Mouse (Mus musculus): ENCODE data around the gene Gm13762. TPM values are rescaled to one million over a fixed set of nuclear protein-coding genes. Genes with fewer than 3 reads are reported as not detected.
"Not testable (repeated sequence)": the region's sequence is repeated elsewhere in the genome, so short reads cannot be mapped to it uniquely, and the experiment has no call there.

Gm13762 gene
- not detected in 2 replicates for polyA plus RNA-seq (2015; fragmentation: Nextera tagmentation; extraction: Ambion mirVana)

DNA sequence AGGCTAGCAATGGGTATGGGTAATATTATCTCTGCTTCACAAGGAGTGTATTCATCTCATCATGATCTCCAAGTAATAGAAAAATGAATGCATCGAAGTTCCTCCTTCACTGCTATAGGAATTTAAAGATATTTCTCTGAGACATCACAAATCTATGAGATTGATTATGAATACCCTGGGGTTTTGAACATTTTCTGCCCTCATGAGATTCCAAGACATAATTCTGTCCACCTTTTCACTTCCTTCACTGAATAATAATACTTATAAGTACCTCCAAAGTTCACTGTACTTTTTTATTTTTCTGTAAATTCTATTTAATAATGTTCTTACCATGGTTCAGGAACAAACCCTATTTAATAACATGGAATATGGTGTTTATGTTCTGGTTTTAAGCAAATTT lies at the start of gene Gm13762:
TSS of gene Gm13762 (minus strand) at position 101 of the 400 bp plus-strand sequence.
- H3K27ac ChIP-seq (ENCODE audit: low read length) = no peak within 1 kb of the TSS
- TF ChIP-seq EP300 (IDR thresholded peaks at IDR 0.05) = no peak
- no peak for TF ChIP-seq CTCF (IDR thresholded peaks at IDR 0.05)
- no peaks in the 10 kb centered on the region for H3K4me1 ChIP-seq (ENCODE audit: insufficient read depth, low read depth, low read length)
- H3K4me3 ChIP-seq (ENCODE audit: low read depth, low read length) = no peak within 1 kb of the TSS
- no peaks in the 10 kb centered on the region for H3K36me3 ChIP-seq (ENCODE audit: insufficient read depth, low read length)
- no peak within 1 kb of the TSS for H3K9ac ChIP-seq (replicated peaks; ENCODE audit: low read depth)
- H3K4me2 ChIP-seq (replicated peaks; ENCODE audit: low read depth, low read length) = no peak within 1 kb of the TSS
- H3K27me3 ChIP-seq (replicated peaks; ENCODE audit: insufficient read depth, low read length) = no peaks in the 10 kb centered on the region
- 78% methylated on average over 1 of the region's 1 CpGs for WGBS
- H3K9me3 ChIP-seq (ENCODE audit: low read length) = no peaks in the 10 kb centered on the region
- no peak for ATAC-seq
- no peak for DNase-seq (ENCODE audit: low spot score)

GRCm38 (mm10) chr2:89021436-89021835 lies 41.4 kb upstream of the Gm13762 start:
- not testable (repeated sequence) for H3K27me3 ChIP-seq (replicated peaks; ENCODE audit: insufficient read depth, low read length); H3K4me2 ChIP-seq (replicated peaks; ENCODE audit: low read depth, low read length); H3K4me3 ChIP-seq (ENCODE audit: low read depth, low read length); DNase-seq (ENCODE audit: low spot score); H3K27ac ChIP-seq (ENCODE audit: low read length); H3K36me3 ChIP-seq (ENCODE audit: insufficient read depth, low read length); H3K4me1 ChIP-seq (ENCODE audit: insufficient read depth, low read depth, low read length); ATAC-seq; H3K9me3 ChIP-seq (ENCODE audit: low read length); H3K9ac ChIP-seq (replicated peaks; ENCODE audit: low read depth)
- 57% methylated on average over 3 of the region's 3 CpGs for WGBS

- WGBS = 64% methylated on average over 1 of the region's 1 CpGs
Measured at GRCm38 (mm10) chr2:89018240-89018639, 38.2 kb upstream of the Gm13762 start, which contains the start of gene Olfr1216. TSS of gene Olfr1216 (minus strand) at chr2:89018340.

GRCm38 (mm10) chr2:89006873-89007272 lies 26.8 kb upstream of the Gm13762 start, which contains the start of gene Olfr1215:
TSS of gene Olfr1215 (minus strand) at chr2:89006973.
- H3K27ac ChIP-seq (ENCODE audit: low read length) = no peak within 1 kb of the TSS
- no peaks in the 10 kb centered on the region for H3K27me3 ChIP-seq (replicated peaks; ENCODE audit: insufficient read depth, low read length)
- H3K4me2 ChIP-seq (replicated peaks; ENCODE audit: low read depth, low read length) = no peak within 1 kb of the TSS
- TF ChIP-seq CTCF (IDR thresholded peaks at IDR 0.05) = no peak
- no peak for TF ChIP-seq EP300 (IDR thresholded peaks at IDR 0.05)
- H3K4me1 ChIP-seq (ENCODE audit: insufficient read depth, low read depth, low read length) = no peaks in the 10 kb centered on the region
- H3K36me3 ChIP-seq (ENCODE audit: insufficient read depth, low read length) = no peaks in the 10 kb centered on the region
- WGBS = 38% methylated on average over 2 of the region's 2 CpGs
- DNase-seq (ENCODE audit: low spot score) (no peak), ATAC-seq (no peak)
- no peak within 1 kb of the TSS for H3K9ac ChIP-seq (replicated peaks; ENCODE audit: low read depth)
- no peaks in the 10 kb centered on the region for H3K9me3 ChIP-seq (ENCODE audit: low read length)
- no peak within 1 kb of the TSS for H3K4me3 ChIP-seq (ENCODE audit: low read depth, low read length)

More at GRCm38 (mm10) chr2:89018240-89018639, 38.2 kb upstream of the Gm13762 start, which contains the start of gene Olfr1216:
- ATAC-seq = no peak
- Histone ChIP-seq H3K9ac (replicated peaks; ENCODE audit: low read depth) (no peak within 1 kb of the TSS), H3K4me3 (ENCODE audit: low read depth, low read length) (no peak within 1 kb of the TSS), H3K4me2 (replicated peaks; ENCODE audit: low read depth, low read length) (no peak within 1 kb of the TSS), H3K9me3 (ENCODE audit: low read length) (no peaks in the 10 kb centered on the region), H3K4me1 (ENCODE audit: insufficient read depth, low read depth, low read length) (no peaks in the 10 kb centered on the region), H3K27ac (ENCODE audit: low read length) (no peak within 1 kb of the TSS), H3K27me3 (replicated peaks; ENCODE audit: insufficient read depth, low read length) (no peaks in the 10 kb centered on the region), H3K36me3 (ENCODE audit: insufficient read depth, low read length) (no peaks in the 10 kb centered on the region)
- DNase-seq (ENCODE audit: low spot score) = no peak
- TF ChIP-seq EP300 (IDR thresholded peaks at IDR 0.05) (no peak), CTCF (IDR thresholded peaks at IDR 0.05) (no peak)

GRCm38 (mm10) chr2:88992553-88992952 lies 12.5 kb upstream of the Gm13762 start, which contains the start of gene Olfr1214:
TSS of gene Olfr1214 (minus strand) at chr2:88992653.
- no peaks in the 10 kb centered on the region for H3K27me3 ChIP-seq (replicated peaks; ENCODE audit: insufficient read depth, low read length)
- 70% methylated on average over 1 of the region's 1 CpGs for WGBS
- H3K4me2 ChIP-seq (replicated peaks; ENCODE audit: low read depth, low read length) = no peak within 1 kb of the TSS
- no peaks in the 10 kb centered on the region for H3K4me1 ChIP-seq (ENCODE audit: insufficient read depth, low read depth, low read length)
- H3K9me3 ChIP-seq (ENCODE audit: low read length) = no peaks in the 10 kb centered on the region
- no peak within 1 kb of the TSS for H3K27ac ChIP-seq (ENCODE audit: low read length)
- no peak within 1 kb of the TSS for H3K4me3 ChIP-seq (ENCODE audit: low read depth, low read length)
- TF ChIP-seq EP300 (IDR thresholded peaks at IDR 0.05) (no peak), CTCF (IDR thresholded peaks at IDR 0.05) (no peak)
- H3K9ac ChIP-seq (replicated peaks; ENCODE audit: low read depth) = no peak within 1 kb of the TSS
- DNase-seq (ENCODE audit: low spot score) (no peak), ATAC-seq (no peak)
- no peaks in the 10 kb centered on the region for H3K36me3 ChIP-seq (ENCODE audit: insufficient read depth, low read length)

- ATAC-seq = no peak
- TF ChIP-seq EP300 (IDR thresholded peaks at IDR 0.05) (no peak), CTCF (IDR thresholded peaks at IDR 0.05) (no peak)
- no peak within 1 kb of the TSS for H3K4me2 ChIP-seq (replicated peaks; ENCODE audit: low read depth, low read length)
Measured at GRCm38 (mm10) chr2:88953669-88954068, 26.4 kb downstream of the Gm13762 start, which contains the start of gene Olfr1212. TSS of gene Olfr1212 (plus strand) at chr2:88953969.

GRCm38 (mm10) chr2:88938011-88938410 lies 42.1 kb downstream of the Gm13762 start, which contains the start of gene Olfr1211:
TSS of gene Olfr1211 (minus strand) at chr2:88938111.
- no peak for TF ChIP-seq EP300 (IDR thresholded peaks at IDR 0.05)
- no peak for TF ChIP-seq CTCF (IDR thresholded peaks at IDR 0.05)
- H3K27me3 ChIP-seq (replicated peaks; ENCODE audit: insufficient read depth, low read length) = no peaks in the 10 kb centered on the region
- H3K36me3 ChIP-seq (ENCODE audit: insufficient read depth, low read length) = no peaks in the 10 kb centered on the region
- ATAC-seq (no peak), DNase-seq (ENCODE audit: low spot score) (no peak)
- H3K4me2 ChIP-seq (replicated peaks; ENCODE audit: low read depth, low read length) = no peak within 1 kb of the TSS
- H3K9ac ChIP-seq (replicated peaks; ENCODE audit: low read depth) = no peak within 1 kb of the TSS
- no peaks in the 10 kb centered on the region for H3K9me3 ChIP-seq (ENCODE audit: low read length)
- no peaks in the 10 kb centered on the region for H3K4me1 ChIP-seq (ENCODE audit: insufficient read depth, low read depth, low read length)
- H3K27ac ChIP-seq (ENCODE audit: low read length) = no peak within 1 kb of the TSS
- no peak within 1 kb of the TSS for H3K4me3 ChIP-seq (ENCODE audit: low read depth, low read length)
- 81% methylated on average over 1 of the region's 1 CpGs for WGBS

More at GRCm38 (mm10) chr2:88953669-88954068, 26.4 kb downstream of the Gm13762 start, which contains the start of gene Olfr1212:
- Histone ChIP-seq H3K27ac (ENCODE audit: low read length) (no peak within 1 kb of the TSS), H3K4me3 (ENCODE audit: low read depth, low read length) (no peak within 1 kb of the TSS), H3K4me1 (ENCODE audit: insufficient read depth, low read depth, low read length) (no peaks in the 10 kb centered on the region), H3K27me3 (replicated peaks; ENCODE audit: insufficient read depth, low read length) (no peaks in the 10 kb centered on the region), H3K9me3 (ENCODE audit: low read length) (no peaks in the 10 kb centered on the region), H3K36me3 (ENCODE audit: insufficient read depth, low read length) (no peaks in the 10 kb centered on the region), H3K9ac (replicated peaks; ENCODE audit: low read depth) (no peak within 1 kb of the TSS)
- no peak for DNase-seq (ENCODE audit: low spot score)

Other genes starting within 250 kb of the Gm13762 start
- gene Olfr1197, start 247.9 kb downstream of the Gm13762 start, polyA plus RNA-seq (2015; fragmentation: Nextera tagmentation; extraction: Ambion mirVana) = not detected in 2 replicates
- not detected in 2 replicates for gene Olfr1198, start 228.9 kb downstream of the Gm13762 start, polyA plus RNA-seq (2015; fragmentation: Nextera tagmentation; extraction: Ambion mirVana)
- not detected in 2 replicates for gene Olfr1199, start 219.8 kb downstream of the Gm13762 start, polyA plus RNA-seq (2015; fragmentation: Nextera tagmentation; extraction: Ambion mirVana)
- not detected in 2 replicates for gene Olfr1200, start 209.8 kb downstream of the Gm13762 start, polyA plus RNA-seq (2015; fragmentation: Nextera tagmentation; extraction: Ambion mirVana)
- gene Olfr1201, start 187.2 kb downstream of the Gm13762 start, polyA plus RNA-seq (2015; fragmentation: Nextera tagmentation; extraction: Ambion mirVana) = not detected in 2 replicates
- not detected in 2 replicates for gene Olfr1202, start 165.8 kb downstream of the Gm13762 start, polyA plus RNA-seq (2015; fragmentation: Nextera tagmentation; extraction: Ambion mirVana)
- not detected in 2 replicates for gene Olfr1205, start 150.5 kb downstream of the Gm13762 start, polyA plus RNA-seq (2015; fragmentation: Nextera tagmentation; extraction: Ambion mirVana)
- gene Olfr1204, start 131.0 kb downstream of the Gm13762 start, polyA plus RNA-seq (2015; fragmentation: Nextera tagmentation; extraction: Ambion mirVana) = not detected in 2 replicates
- not detected in 2 replicates for gene Olfr1206, start 117.0 kb downstream of the Gm13762 start, polyA plus RNA-seq (2015; fragmentation: Nextera tagmentation; extraction: Ambion mirVana)
- not detected in 2 replicates for gene Olfr1208, start 78.0 kb downstream of the Gm13762 start, polyA plus RNA-seq (2015; fragmentation: Nextera tagmentation; extraction: Ambion mirVana)
- gene Olfr1209, start 65.1 kb downstream of the Gm13762 start, polyA plus RNA-seq (2015; fragmentation: Nextera tagmentation; extraction: Ambion mirVana) = not detected in 2 replicates
- not detected in 2 replicates for gene Olfr1211, start 42.2 kb downstream of the Gm13762 start, polyA plus RNA-seq (2015; fragmentation: Nextera tagmentation; extraction: Ambion mirVana)
- not detected in 2 replicates for gene Olfr1212, start 26.3 kb downstream of the Gm13762 start, polyA plus RNA-seq (2015; fragmentation: Nextera tagmentation; extraction: Ambion mirVana)
- gene Olfr1214, start 12.4 kb upstream of the Gm13762 start, polyA plus RNA-seq (2015; fragmentation: Nextera tagmentation; extraction: Ambion mirVana) = not detected in 2 replicates
- gene Olfr1215, start 26.7 kb upstream of the Gm13762 start, polyA plus RNA-seq (2015; fragmentation: Nextera tagmentation; extraction: Ambion mirVana) = not detected in 2 replicates
- gene Olfr1216, start 38.1 kb upstream of the Gm13762 start, polyA plus RNA-seq (2015; fragmentation: Nextera tagmentation; extraction: Ambion mirVana) = not detected in 2 replicates
- not detected in 2 replicates for gene Olfr1217, start 51.8 kb upstream of the Gm13762 start, polyA plus RNA-seq (2015; fragmentation: Nextera tagmentation; extraction: Ambion mirVana)
- gene Olfr1218, start 80.9 kb upstream of the Gm13762 start, polyA plus RNA-seq (2015; fragmentation: Nextera tagmentation; extraction: Ambion mirVana) = not detected in 2 replicates
- not detected in 2 replicates for gene Olfr1219, start 103.2 kb upstream of the Gm13762 start, polyA plus RNA-seq (2015; fragmentation: Nextera tagmentation; extraction: Ambion mirVana)
- not detected in 2 replicates for gene Olfr1220, start 126.6 kb upstream of the Gm13762 start, polyA plus RNA-seq (2015; fragmentation: Nextera tagmentation; extraction: Ambion mirVana)
- not detected in 2 replicates for gene Olfr1221, start 137.0 kb upstream of the Gm13762 start, polyA plus RNA-seq (2015; fragmentation: Nextera tagmentation; extraction: Ambion mirVana)
- not detected in 2 replicates for gene Olfr1222, start 152.8 kb upstream of the Gm13762 start, polyA plus RNA-seq (2015; fragmentation: Nextera tagmentation; extraction: Ambion mirVana)
- not detected in 2 replicates for gene Olfr1223, start 171.3 kb upstream of the Gm13762 start, polyA plus RNA-seq (2015; fragmentation: Nextera tagmentation; extraction: Ambion mirVana)
- not detected in 2 replicates for gene Olfr1224-ps1, start 183.8 kb upstream of the Gm13762 start, polyA plus RNA-seq (2015; fragmentation: Nextera tagmentation; extraction: Ambion mirVana)
- gene Olfr1225, start 194.4 kb upstream of the Gm13762 start, polyA plus RNA-seq (2015; fragmentation: Nextera tagmentation; extraction: Ambion mirVana) = not detected in 2 replicates
- not detected in 2 replicates for gene Olfr1226, start 219.8 kb upstream of the Gm13762 start, polyA plus RNA-seq (2015; fragmentation: Nextera tagmentation; extraction: Ambion mirVana)

Data from lung, postnatal 0 days (tissue).